Comparison of ENCODE assay signal across 8 mouse cellular contexts in genomic region chr3:126596086-126596485, GRCm38 (mm10). TPM values are rescaled to one million over a fixed set of nuclear protein-coding genes. Genes with fewer than 3 reads are reported as not detected.
DNase-seq lines count a peak whose midpoint lies in the region; ATAC-seq and TF ChIP-seq lines count a peak whose summit lies in the region.

Camk2d (plus strand) TSS chr3:126596302.

- peak; percentile 55 for TF ChIP-seq POLR2A in myocyte (IDR thresholded peaks at IDR 0.05; ENCODE audit: insufficient read length, low read depth)

- ATAC-seq in heart, embryonic 14.5 days (ENCODE audit: insufficient number of reproducible peaks, insufficient read depth, low FRiP score, low read depth), result peak; percentile 89
- ATAC-seq in liver, embryonic 11.5 days (replicated peaks; ENCODE audit: low FRiP score), result peak; percentile 91

- no peaks in the 10 kb centered on the region for H3K27me3 ChIP-seq in forebrain, embryonic 10.5 days (ENCODE audit: poor library complexity, severe bottlenecking)
- H3K27me3 ChIP-seq in heart, embryonic 14.5 days (ENCODE audit: control insufficient read depth, insufficient read depth, low read length), result no peaks in the 10 kb centered on the region
- H3K27me3 ChIP-seq in liver, embryonic 11.5 days (replicated peaks; ENCODE audit: control insufficient read depth, insufficient read depth, low read length), result peaks cover 6% of the 10 kb centered on the region; the same call in 1 of the 2 replicates
- H3K27me3 ChIP-seq in myocyte (ENCODE audit: control insufficient read depth, insufficient read depth, insufficient read length), result no peaks in the 10 kb centered on the region

- H3K9me3 ChIP-seq in forebrain, embryonic 10.5 days, result no peaks in the 10 kb centered on the region
- H3K9me3 ChIP-seq in heart, embryonic 14.5 days (ENCODE audit: control insufficient read depth, low read length), result no peaks in the 10 kb centered on the region
- H3K9me3 ChIP-seq in liver, embryonic 11.5 days (ENCODE audit: control insufficient read depth, low read length), result no peaks in the 10 kb centered on the region

- peak within 1 kb of the TSS; percentile 97 for H3K4me2 ChIP-seq in heart, embryonic 14.5 days (ENCODE audit: low read length)
- H3K4me2 ChIP-seq in liver, embryonic 11.5 days, result peak within 1 kb of the TSS; percentile 85
- peak within 1 kb of the TSS; percentile 91 for H3K4me2 ChIP-seq in myocyte (ENCODE audit: low read depth)

- H3K9ac ChIP-seq in heart, embryonic 14.5 days (ENCODE audit: low read length), result peak within 1 kb of the TSS; percentile 98
- H3K9ac ChIP-seq in liver, embryonic 11.5 days (ENCODE audit: low read depth, low read length), result peak within 1 kb of the TSS; percentile 68

- H3K79me2 ChIP-seq in myocyte (ENCODE audit: control insufficient read depth, insufficient read depth), result peaks cover 38% of the 10 kb centered on the region

- peak within 1 kb of the TSS; percentile 59 for H3ac ChIP-seq in myocyte (ENCODE audit: control insufficient read depth, insufficient read length)

- H3K4me1 ChIP-seq in forebrain, embryonic 10.5 days, result peaks cover 40% of the 10 kb centered on the region
- peaks cover 0 to 23% of the 10 kb centered on the region in 2 experiments; a peak in 2 of 4 replicates for H3K4me1 ChIP-seq in heart, embryonic 14.5 days (ENCODE audit: control insufficient read depth in 2 of 2, insufficient read depth in 2 of 2, low read length in 2 of 2)
- no peaks in the 10 kb centered on the region for H3K4me1 ChIP-seq in liver, embryonic 11.5 days (replicated peaks; ENCODE audit: control insufficient read depth, insufficient read depth, low read length)

- peak; percentile 98 to 99 for DNase-seq in CD8-positive naive resting alpha-beta T cell, adult 2 months (ENCODE audit: low read depth in 2 of 2, low spot score in 2 of 2)
- peak; percentile 81 for DNase-seq in c-Kit-positive CD71-positive TER-119-negative erythroid progenitor cells, embryonic 14.5 days (ENCODE audit: low read depth)
- DNase-seq in forebrain, embryonic 10.5 days (ENCODE audit: extremely low spot score, low spot score), result peak; percentile 96
- peak; percentile 99 for DNase-seq in kidney, postnatal 10 days
- DNase-seq in liver, embryonic 11.5 days (ENCODE audit: low spot score), result peak; percentile 94
- peak; percentile 89 to 91 for DNase-seq in spleen, postnatal 4 days (ENCODE audit: low spot score in 2 of 2)

- no peaks in the 10 kb centered on the region for H3K36me3 ChIP-seq in forebrain, embryonic 10.5 days (replicated peaks)
- H3K36me3 ChIP-seq in heart, embryonic 14.5 days (ENCODE audit: control insufficient read depth, insufficient read depth, low read length), result peaks cover 10% of the 10 kb centered on the region
- H3K36me3 ChIP-seq in liver, embryonic 11.5 days (ENCODE audit: control insufficient read depth, insufficient read depth, low read length), result no peaks in the 10 kb centered on the region
- H3K36me3 ChIP-seq in myocyte (ENCODE audit: control insufficient read depth, insufficient read depth), result no peaks in the 10 kb centered on the region

- H3K27ac ChIP-seq in forebrain, embryonic 10.5 days, result peak within 1 kb of the TSS; percentile 94
- peak within 1 kb of the TSS; percentile 98 to 100 for H3K27ac ChIP-seq in heart, embryonic 14.5 days (replicated peaks in 1 of 2; ENCODE audit: control insufficient read depth in 1 of 2, insufficient read depth in 1 of 2, low read depth in 2 of 2, low read length in 2 of 2)
- H3K27ac ChIP-seq in liver, embryonic 11.5 days (ENCODE audit: low read depth, low read length), result peak within 1 kb of the TSS; percentile 82

- WGBS in forebrain, embryonic 10.5 days, result under 1% methylated on average over 16 of the region's 16 CpGs
- WGBS in heart, embryonic 14.5 days, result under 1% methylated on average over 16 of the region's 16 CpGs
- WGBS in liver, embryonic 11.5 days, result 0% methylated on average over 16 of the region's 16 CpGs

- peak within 1 kb of the TSS; percentile 74 for H3K4me3 ChIP-seq in forebrain, embryonic 10.5 days
- H3K4me3 ChIP-seq in heart, embryonic 14.5 days (ENCODE audit: control insufficient read depth in 1 of 2, insufficient read depth in 1 of 2, low read depth in 1 of 2, low read length in 2 of 2), result peak within 1 kb of the TSS; percentile 67 to 82
- H3K4me3 ChIP-seq in liver, embryonic 11.5 days (ENCODE audit: low read depth, low read length), result peak within 1 kb of the TSS; percentile 63
- H3K4me3 ChIP-seq in myocyte, result peak within 1 kb of the TSS; percentile 83

TF ChIP-seq in myocyte, 11 proteins besides CTCF, POLR2A, EP300 and RAD21:
- TF ChIP-seq MYOG (IDR thresholded peaks at IDR 0.05; ENCODE audit: control insufficient read depth in 1 of 3, insufficient read depth in 1 of 3, insufficient read length in 2 of 3, low read depth in 2 of 3) (peak in 1 of 3 experiments; percentile 34), USF1 (IDR thresholded peaks at IDR 0.05; ENCODE audit: low read depth) (peak; percentile 99), CEBPB (IDR thresholded peaks at IDR 0.05; ENCODE audit: insufficient read depth, poor library complexity, severe bottlenecking) (no peak), TCF12 (IDR thresholded peaks at IDR 0.05; ENCODE audit: insufficient read depth, poor library complexity, severe bottlenecking) (no peak), TCF3 (IDR thresholded peaks at IDR 0.05; ENCODE audit: insufficient read length, low read depth) (no peak), MAX (IDR thresholded peaks at IDR 0.05; ENCODE audit: low read depth) (no peak), REST (IDR thresholded peaks at IDR 0.05; ENCODE audit: insufficient read depth, insufficient read length) (no peak), POLR2AphosphoS2 (IDR thresholded peaks at IDR 0.05; ENCODE audit: insufficient read length, low read depth) (peak; percentile 53), SRF (IDR thresholded peaks at IDR 0.05; ENCODE audit: control insufficient read depth, insufficient read length, low read depth) (no peak), MYOD1 (IDR thresholded peaks at IDR 0.05; ENCODE audit: control insufficient read depth in 1 of 3, insufficient read length in 2 of 3, low read depth in 2 of 3) (no peak), E2F4 (IDR thresholded peaks at IDR 0.05; ENCODE audit: insufficient read depth) (no peak)

RNA-seq across cellular contexts. Expression of gene Camk2d, which starts in this region (rescaled TPM):
- 10.3 and 10.7 TPM in 2 replicates for polyA plus RNA-seq in forebrain, embryonic 10.5 days (2016; fragmentation: Nextera tagmentation; extraction: Ambion mirVana)
- 149 and 154 TPM in 2 replicates for polyA plus RNA-seq in heart, embryonic 14.5 days (2014; fragmentation: Nextera tagmentation; extraction: Ambion mirVana)
- polyA plus RNA-seq in liver, embryonic 11.5 days (2014; fragmentation: Nextera tagmentation; extraction: Ambion mirVana), result 8.5 and 10.5 TPM in 2 replicates
- polyA plus RNA-seq in myocyte (2012; fragmentation: generic; extraction: Trizol), result 22.1 TPM

Comparison
In these comparisons a context has a peak if more than half of its experiments do, and no peak if none do; other contexts are left out.
1. Peak in every context shown above with its lines: DNase-seq, ATAC-seq, H3K4me3 ChIP-seq and H3K27ac ChIP-seq.